Mouse (Mus musculus) intestine, postnatal 0 days (tissue): Measurements from ENCODE around the gene Crabp2. TPM values are rescaled to one million over a fixed set of nuclear protein-coding genes. Genes with fewer than 3 reads are reported as not detected.
A peak's percentile ranks its signal among the peaks of the same experiment; 100 is the strongest.

Experiments used
- ATAC-seq: fragments of 200-750 bp; cut with Nextera tagmentation; 2 replicates; pipeline ENCODE4 v1.8.0; 2017; ENCODE audit warnings: mild to moderate bottlenecking, moderate TSS enrichment, moderate library complexity
- H3K27ac ChIP-seq: fragments of 300-500 bp; sonication (generic); 2 replicates; pipeline ENCODE4 v1.5.1; 2014; ENCODE audit warnings: mild to moderate bottlenecking, low read depth, low read length, moderate library complexity
- H3K27me3 ChIP-seq: fragments of 300-500 bp; sonication (generic); replicated peaks from 2 replicates; pipeline ENCODE4 v1.6.1; 2014; ENCODE audit warnings: low read length, mixed read lengths; ENCODE audit not compliant: control insufficient read depth, insufficient read depth
- H3K36me3 ChIP-seq: fragments of 300-500 bp; sonication (generic); 2 replicates; pipeline ENCODE4 v1.6.1; 2014; ENCODE audit warnings: mild to moderate bottlenecking, moderate library complexity; ENCODE audit not compliant: control insufficient read depth, insufficient read depth
- H3K4me1 ChIP-seq: fragments of 300-500 bp; sonication (generic); replicated peaks from 2 replicates; pipeline ENCODE4 v1.6.1; 2014; ENCODE audit warnings: antibody characterized with exemption, low read length, mixed read lengths; ENCODE audit not compliant: control insufficient read depth, insufficient read depth
- H3K4me2 ChIP-seq: fragments of 300-500 bp; sonication (generic); replicated peaks from 2 replicates; pipeline ENCODE4 v1.6.1; 2014; ENCODE audit warnings: low read depth, mild to moderate bottlenecking, moderate library complexity
- H3K4me3 ChIP-seq: fragments of 300-500 bp; sonication (generic); 2 replicates; pipeline ENCODE4 v1.5.1; 2014; ENCODE audit warnings: low read depth, low read length
- H3K9ac ChIP-seq: fragments of 300-500 bp; sonication (generic); 2 replicates; pipeline ENCODE4 v1.6.1; 2014; ENCODE audit warnings: mild to moderate bottlenecking, low read depth, low read length
- H3K9me3 ChIP-seq: fragments of 300-500 bp; sonication (generic); 2 replicates; pipeline ENCODE4 v1.6.1; 2016; ENCODE audit warnings: mixed run types; ENCODE audit not compliant: control insufficient read depth
- CTCF ChIP-seq: sonication (generic); IDR thresholded peaks from 2 replicates; pipeline ENCODE4 v1.5.1; 2016; ENCODE audit warnings: low read depth, mild to moderate bottlenecking, control low read depth, antibody characterized with exemption, moderate library complexity
- WGBS: fragments of 180-500 bp; shearing (Covaris S2); extraction: QIAGEN DNeasy Blood & Tissue Kit; methylation state at CpG from one replicate; pipeline ENCODE4 v1.1.7; 2014; 5-methylcytosine and 5-hydroxymethylcytosine counted together
- polyA plus RNA-seq: library from polyadenylated mRNA; unstranded; fragments of >200 nt; fragmentation: Nextera tagmentation; extraction: Ambion mirVana; gene quantifications from 2 replicates; pipeline ENCODE4 v1.2.1, GENCODE M21; 2015

Crabp2 gene
- polyA plus RNA-seq, 1 experiment from 2014 or later: 1.9 TPM

GRCm38 (mm10) chr3:87920270-87920943 is 28.1 kb upstream of the Crabp2 start:
- peak overlapping the region; percentile 55 for H3K4me3 ChIP-seq
- ATAC-seq: no peak
- no peaks in the 10 kb centered on the region for H3K27me3 ChIP-seq
- 57% methylated on average over 9 of the region's 9 CpGs for WGBS
- no peaks in the 10 kb centered on the region for H3K4me1 ChIP-seq
- H3K27ac ChIP-seq: no peak overlapping the region
- peak; percentile 49 for TF ChIP-seq CTCF
- H3K36me3 ChIP-seq: peaks cover 54% of the 10 kb centered on the region
- H3K4me2 ChIP-seq: peak overlapping the region; percentile 66
- H3K9ac ChIP-seq: no peak overlapping the region
- no peaks in the 10 kb centered on the region for H3K9me3 ChIP-seq

- no peak for TF ChIP-seq CTCF
- 86% methylated on average over 7 of the region's 7 CpGs for WGBS
- Histone ChIP-seq H3K9me3 (no peaks in the 10 kb centered on the region), H3K27me3 (no peaks in the 10 kb centered on the region), H3K4me1 (no peaks in the 10 kb centered on the region), H3K9ac (no peak overlapping the region), H3K4me3 (no peak overlapping the region), H3K36me3 (peaks cover 59% of the 10 kb centered on the region), H3K4me2 (no peak overlapping the region), H3K27ac (no peak overlapping the region)
- no peak for ATAC-seq
Observed at GRCm38 (mm10) chr3:87924996-87925395, 23.5 kb upstream of the Crabp2 start.

- no peak for ATAC-seq
- Histone ChIP-seq H3K27ac (no peak overlapping the region), H3K4me2 (no peak overlapping the region), H3K36me3 (peaks cover 55% of the 10 kb centered on the region), H3K9me3 (no peaks in the 10 kb centered on the region), H3K4me1 (no peaks in the 10 kb centered on the region; the same call in 1 of the 2 replicates), H3K4me3 (no peak overlapping the region), H3K9ac (no peak overlapping the region), H3K27me3 (no peaks in the 10 kb centered on the region)
- TF ChIP-seq CTCF: no peak
- WGBS: 93% methylated on average over 5 of the region's 5 CpGs
Observed at GRCm38 (mm10) chr3:87927452-87927851, 21.0 kb upstream of the Crabp2 start.

- H3K4me1 ChIP-seq: no peaks in the 10 kb centered on the region; the same call in 1 of the 2 replicates
- no peak; the same call in 1 of the 2 replicates for TF ChIP-seq CTCF
- H3K4me3 ChIP-seq: peak overlapping the region; percentile 94
- H3K4me2 ChIP-seq: peak overlapping the region; percentile 89
- no peaks in the 10 kb centered on the region for H3K27me3 ChIP-seq
- peak overlapping the region; percentile 83 for H3K9ac ChIP-seq
- peaks cover 41% of the 10 kb centered on the region for H3K36me3 ChIP-seq
- no peaks in the 10 kb centered on the region for H3K9me3 ChIP-seq
- 3% methylated on average over 26 of the region's 26 CpGs for WGBS
- peak overlapping the region; percentile 95 for H3K27ac ChIP-seq
- peak; percentile 20 for ATAC-seq
Observed at GRCm38 (mm10) chr3:87929341-87930077, 19.0 kb upstream of the Crabp2 start.

- WGBS: under 1% methylated on average over 71 of the region's 78 CpGs
- peak within 1 kb of the TSS; percentile 89 for H3K4me2 ChIP-seq
- peaks cover 39% of the 10 kb centered on the region for H3K36me3 ChIP-seq
- H3K27me3 ChIP-seq: no peaks in the 10 kb centered on the region
- H3K9ac ChIP-seq: peak within 1 kb of the TSS; percentile 83
- peak within 1 kb of the TSS; percentile 94 for H3K4me3 ChIP-seq
- H3K4me1 ChIP-seq: no peaks in the 10 kb centered on the region; the same call in 1 of the 2 replicates
- ATAC-seq: peak; percentile 96
- peak; percentile 87 for TF ChIP-seq CTCF
- no peaks in the 10 kb centered on the region for H3K9me3 ChIP-seq
- peak within 1 kb of the TSS; percentile 95 for H3K27ac ChIP-seq
Observed at GRCm38 (mm10) chr3:87930078-87930795, 18.2 kb upstream of the Crabp2 start, which contains the start of the genes Isg20l2 and Rrnad1. TSS of gene Isg20l2 (plus strand) at chr3:87930314. TSS of gene Rrnad1 (minus strand) at chr3:87930717.

- H3K4me1 ChIP-seq: no peaks in the 10 kb centered on the region; the same call in 1 of the 2 replicates
- no peaks in the 10 kb centered on the region for H3K9me3 ChIP-seq
- no peak overlapping the region for H3K4me2 ChIP-seq
- ATAC-seq: no peak
- peaks cover 32% of the 10 kb centered on the region for H3K36me3 ChIP-seq
- WGBS: 69% methylated on average over 5 of the region's 5 CpGs
- no peak; the same call in 1 of the 2 replicates for TF ChIP-seq CTCF
- no peak overlapping the region for H3K4me3 ChIP-seq
- no peak overlapping the region for H3K9ac ChIP-seq
- peak overlapping the region; percentile 35; the same call in 1 of the 2 replicates for H3K27ac ChIP-seq
- H3K27me3 ChIP-seq: no peaks in the 10 kb centered on the region
Observed at GRCm38 (mm10) chr3:87934026-87934425, 14.4 kb upstream of the Crabp2 start.
